ENCODE assay signal across 8 mouse cellular contexts in the genomic region with DNA sequence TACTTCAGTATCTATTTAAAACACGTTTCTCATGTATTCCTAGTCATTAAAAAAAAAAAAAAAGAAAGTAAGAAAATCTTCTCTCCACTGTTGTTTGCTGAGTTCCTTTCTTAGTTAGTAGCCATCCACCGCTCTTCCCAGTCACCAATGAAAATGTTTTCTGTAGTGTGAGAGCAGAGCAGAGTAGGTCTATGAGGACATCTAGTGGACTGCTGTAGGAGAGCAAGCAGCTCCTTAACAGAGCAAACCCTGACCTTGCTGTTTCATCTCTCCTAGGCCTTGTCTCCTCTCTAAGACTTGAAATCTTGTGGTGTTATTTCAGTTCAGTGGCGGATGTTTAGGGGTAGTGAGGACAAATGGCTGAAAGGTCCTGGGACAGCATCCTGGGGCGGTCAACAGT.
A peak's percentile ranks its signal among the peaks of the same experiment; 100 is the strongest.
DNase-seq lines count a peak whose midpoint lies in the region; ATAC-seq and TF ChIP-seq lines count a peak whose summit lies in the region.

No protein-coding gene starts in this region.

- peak; percentile 54 for TF ChIP-seq CTCF in liver, embryonic 14.5 days (IDR thresholded peaks at IDR 0.05; ENCODE audit: low read depth)
- TF ChIP-seq CTCF in intestine, postnatal 0 days (IDR thresholded peaks at IDR 0.05; ENCODE audit: low read depth): peak; percentile 88
- TF ChIP-seq CTCF in midbrain, postnatal 0 days (IDR thresholded peaks at IDR 0.05): peak; percentile 90

- H3K36me3 ChIP-seq in liver, embryonic 14.5 days (replicated peaks; ENCODE audit: control insufficient read depth, insufficient read depth, low read depth): no peaks in the 10 kb centered on the region
- no peaks in the 10 kb centered on the region for H3K36me3 ChIP-seq in liver, embryonic 11.5 days (ENCODE audit: control insufficient read depth, insufficient read depth, low read length)
- H3K36me3 ChIP-seq in intestine, postnatal 0 days (ENCODE audit: control insufficient read depth, insufficient read depth): no peaks in the 10 kb centered on the region
- no peaks in the 10 kb centered on the region for H3K36me3 ChIP-seq in midbrain, postnatal 0 days (ENCODE audit: insufficient read depth, low read length)

- no peak for TF ChIP-seq EP300 in liver, embryonic 14.5 days (IDR thresholded peaks at IDR 0.05; ENCODE audit: low read depth)

- no peaks in the 10 kb centered on the region for H3K9me3 ChIP-seq in liver, embryonic 14.5 days (ENCODE audit: control insufficient read depth, low read length)
- H3K9me3 ChIP-seq in liver, embryonic 11.5 days (ENCODE audit: control insufficient read depth, low read length): no peaks in the 10 kb centered on the region
- H3K9me3 ChIP-seq in intestine, postnatal 0 days (ENCODE audit: control insufficient read depth): no peaks in the 10 kb centered on the region
- H3K9me3 ChIP-seq in midbrain, postnatal 0 days (ENCODE audit: low read length): no peaks in the 10 kb centered on the region

- H3K4me2 ChIP-seq in liver, embryonic 14.5 days (ENCODE audit: low read depth): no peak overlapping the region
- H3K4me2 ChIP-seq in liver, embryonic 11.5 days: no peak overlapping the region
- no peak overlapping the region for H3K4me2 ChIP-seq in intestine, postnatal 0 days (replicated peaks; ENCODE audit: low read depth)
- no peak overlapping the region for H3K4me2 ChIP-seq in midbrain, postnatal 0 days (ENCODE audit: low read depth, low read length, poor library complexity, severe bottlenecking)

- no peak overlapping the region for H3K4me3 ChIP-seq in liver, embryonic 14.5 days (ENCODE audit: insufficient read depth in 1 of 2, low read depth in 2 of 2, low read length in 2 of 2)
- no peak overlapping the region for H3K4me3 ChIP-seq in liver, embryonic 11.5 days (ENCODE audit: low read depth, low read length)
- no peak overlapping the region for H3K4me3 ChIP-seq in intestine, postnatal 0 days (ENCODE audit: low read depth, low read length)
- H3K4me3 ChIP-seq in midbrain, postnatal 0 days (ENCODE audit: low read depth, low read length): no peak overlapping the region

- H3K27me3 ChIP-seq in liver, embryonic 14.5 days (ENCODE audit: control insufficient read depth, insufficient read depth, low read length): no peaks in the 10 kb centered on the region
- H3K27me3 ChIP-seq in liver, embryonic 11.5 days (replicated peaks; ENCODE audit: control insufficient read depth, insufficient read depth, low read length): no peaks in the 10 kb centered on the region
- no peaks in the 10 kb centered on the region for H3K27me3 ChIP-seq in intestine, postnatal 0 days (replicated peaks; ENCODE audit: control insufficient read depth, insufficient read depth, low read length)
- H3K27me3 ChIP-seq in midbrain, postnatal 0 days (ENCODE audit: insufficient read depth, low read length): no peaks in the 10 kb centered on the region

- H3K9ac ChIP-seq in liver, embryonic 14.5 days (replicated peaks): no peak overlapping the region
- no peak overlapping the region for H3K9ac ChIP-seq in liver, embryonic 11.5 days (ENCODE audit: low read depth, low read length)
- H3K9ac ChIP-seq in intestine, postnatal 0 days (ENCODE audit: low read depth, low read length): no peak overlapping the region
- H3K9ac ChIP-seq in midbrain, postnatal 0 days (replicated peaks; ENCODE audit: low read length, poor library complexity, severe bottlenecking): no peak overlapping the region

- no peak overlapping the region for H3K27ac ChIP-seq in liver, embryonic 14.5 days
- H3K27ac ChIP-seq in liver, embryonic 11.5 days (ENCODE audit: low read depth, low read length): no peak overlapping the region
- no peak overlapping the region for H3K27ac ChIP-seq in intestine, postnatal 0 days (ENCODE audit: low read depth, low read length)
- H3K27ac ChIP-seq in midbrain, postnatal 0 days (ENCODE audit: low read depth, low read length): no peak overlapping the region

- no peak for ATAC-seq in liver, embryonic 14.5 days (ENCODE audit: insufficient read depth)
- no peak for ATAC-seq in liver, embryonic 11.5 days (replicated peaks; ENCODE audit: low FRiP score)
- no peak for ATAC-seq in intestine, postnatal 0 days
- 0 out of 2 replicates have a peak, but pooled peaks have one; percentile 47 for ATAC-seq in midbrain, postnatal 0 days (ENCODE audit: low FRiP score)

- WGBS in liver, embryonic 14.5 days (ENCODE audit: insufficient replicate concordance): 24% methylated on average over 4 of the region's 4 CpGs
- 34% methylated on average over 4 of the region's 4 CpGs for WGBS in liver, embryonic 11.5 days
- WGBS in intestine, postnatal 0 days: 33% methylated on average over 4 of the region's 4 CpGs
- 37% methylated on average over 4 of the region's 4 CpGs for WGBS in midbrain, postnatal 0 days

- H3K4me1 ChIP-seq in liver, embryonic 14.5 days (replicated peaks; ENCODE audit: control insufficient read depth in 2 of 2, insufficient read depth in 2 of 2, low read length in 1 of 2): no peaks in the 10 kb centered on the region
- H3K4me1 ChIP-seq in liver, embryonic 11.5 days (replicated peaks; ENCODE audit: control insufficient read depth, insufficient read depth, low read length): no peaks in the 10 kb centered on the region
- no peaks in the 10 kb centered on the region for H3K4me1 ChIP-seq in intestine, postnatal 0 days (replicated peaks; ENCODE audit: control insufficient read depth, insufficient read depth, low read length)
- no peaks in the 10 kb centered on the region for H3K4me1 ChIP-seq in midbrain, postnatal 0 days (ENCODE audit: insufficient read depth, low read length)

- DNase-seq in adrenal gland, adult 2 months: peak; percentile 13
- DNase-seq in adrenal gland, postnatal 25 days: no peak
- no peak for DNase-seq in liver, embryonic 14.5 days (ENCODE audit: low read depth in 3 of 3, low spot score in 3 of 3)
- DNase-seq in liver, embryonic 11.5 days (ENCODE audit: low spot score): no peak
- DNase-seq in midbrain, postnatal 0 days (ENCODE audit: low spot score): peak; percentile 78
- DNase-seq in right cerebral cortex, postnatal 4 days: no peak
- no peak for DNase-seq in right cerebral cortex, adult 2 months (ENCODE audit: low spot score in 2 of 2)

Comparison
In these comparisons a context has a peak if more than half of its experiments do, and no peak if none do; other contexts are left out.
1. DNase-seq: peak in adrenal gland, adult 2 months (single experiment) and midbrain, postnatal 0 days (single experiment); none in adrenal gland, postnatal 25 days (single experiment), liver, embryonic 14.5 days (0 of 3), liver, embryonic 11.5 days (single experiment), right cerebral cortex, postnatal 4 days (single experiment) and right cerebral cortex, adult 2 months (0 of 2).
2. Peak in every context shown above with its lines, with median percentiles within 50 percentile points of each other: CTCF ChIP-seq.